Mouse (Mus musculus) right cerebral cortex, adult 2 months (tissue): ENCODE results near the gene Snph.

Experiments
- DNase-seq, 2 experiments: peaks; one replicate each; pipeline ENCODE4 v3.0.0; 2021 to 2022; ENCODE audit warnings: low spot score in 2 of 2

Snph gene

DNA sequence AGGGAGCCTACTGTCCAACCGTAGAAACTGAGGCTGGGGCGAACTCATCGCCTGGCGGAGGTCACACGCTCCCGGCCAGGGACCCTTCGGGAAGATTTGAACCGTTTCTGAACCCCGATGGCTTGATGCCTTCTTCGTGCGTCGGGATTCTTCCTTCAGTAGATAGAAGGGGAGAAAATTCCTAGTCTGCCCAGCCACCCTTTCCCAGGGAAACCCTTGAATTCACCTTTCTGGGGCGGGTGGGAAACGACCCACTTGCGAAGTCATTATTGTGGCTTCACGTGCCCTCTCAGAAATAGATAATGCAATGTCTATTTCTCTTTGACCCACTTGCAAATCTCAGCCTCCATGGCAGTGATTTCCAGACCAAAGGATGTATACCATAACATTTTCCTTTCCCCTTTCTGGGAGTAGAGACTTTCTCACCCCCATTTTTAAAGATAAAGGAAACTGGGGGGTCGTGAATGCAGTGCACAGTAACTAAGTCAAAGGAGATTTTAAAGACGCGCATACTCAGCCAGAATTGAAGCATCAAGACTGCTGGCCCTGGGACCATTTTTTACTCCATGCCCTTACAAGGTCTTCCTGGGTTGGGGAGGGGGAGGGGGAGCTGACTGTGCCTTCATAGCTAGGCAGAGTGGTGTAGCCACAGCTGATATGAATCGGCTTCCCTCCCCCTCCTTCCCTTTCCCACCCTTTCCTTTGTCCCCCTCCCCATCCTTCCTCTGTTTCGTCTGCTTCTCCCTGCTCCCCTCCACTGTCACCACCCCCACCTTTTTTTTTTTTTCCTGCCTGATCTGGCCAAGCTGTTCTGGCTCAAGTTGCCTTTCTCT lies 89.1 kb downstream of the Snph start:
- DNase-seq: peak in 1 of 2 experiments; percentile 50

DNA sequence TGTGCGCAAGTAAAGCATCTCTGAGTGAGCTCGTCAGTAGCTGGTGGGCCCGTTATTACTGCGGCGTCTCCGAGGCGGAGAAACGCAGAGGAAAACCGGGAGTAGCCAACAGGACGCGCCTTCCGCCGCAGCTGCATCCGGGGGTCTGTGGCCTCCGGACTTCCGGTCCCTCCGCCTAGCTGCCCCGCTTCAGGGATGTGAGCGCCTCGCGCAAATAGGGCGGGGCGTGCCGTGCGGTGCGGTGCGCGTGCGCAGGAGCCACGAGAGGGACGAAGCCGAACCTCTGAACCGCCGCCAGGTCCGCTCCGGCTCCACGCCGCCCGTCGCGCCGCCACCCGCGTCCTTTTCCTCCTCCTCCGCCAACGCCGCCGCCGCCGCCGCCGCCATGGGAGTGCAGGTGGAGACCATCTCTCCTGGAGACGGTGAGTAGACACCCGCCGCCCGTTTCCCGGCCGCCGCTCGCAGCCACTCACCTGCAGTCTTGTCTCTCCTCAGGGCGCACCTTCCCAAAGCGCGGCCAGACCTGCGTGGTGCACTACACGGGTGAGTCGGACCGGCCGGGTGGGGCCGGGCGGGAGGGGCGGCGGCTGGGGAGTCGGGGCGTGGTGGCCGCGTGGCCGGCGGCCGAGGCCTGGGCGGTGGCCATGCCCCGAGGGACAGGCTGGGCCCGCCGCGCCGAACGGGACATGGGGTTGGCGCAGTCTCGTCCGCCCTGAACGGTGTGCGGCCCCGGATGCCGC lies 89.9 kb downstream of the Snph start, which contains the start of gene Fkbp1a:
Gene Fkbp1a (plus strand): TSS at position 161 of the 740 bp plus-strand sequence.
- DNase-seq: peak; percentile 96 to 97
